Mouse (Mus musculus) ovary, adult 2 months (tissue): ENCODE measurements around the gene Olfr1272. TPM values are rescaled to one million over a fixed set of nuclear protein-coding genes. Genes with fewer than 3 reads are reported as not detected.

Source experiments
- polyA plus RNA-seq: library from polyadenylated mRNA; depleted of rRNA; stranded (reverse); fragments of >200 nt; gene quantifications from 2 replicates; pipeline ENCODE4 v1.2.3, GENCODE M21; 2012; rRNA removed

Olfr1272 gene
- not detected in 2 replicates for polyA plus RNA-seq

GRCm38 (mm10) chr2:90292741-90293140, at the start of gene Olfr1272:
Gene Olfr1272 (minus strand): TSS chr2:90292841.

GRCm38 (mm10) chr2:90321900-90322299, 29.3 kb upstream of the Olfr1272 start, which contains the start of gene Gm13769:
Gene Gm13769 (plus strand): TSS chr2:90322200.

GRCm38 (mm10) chr2:90270932-90271331, 21.7 kb downstream of the Olfr1272 start, which contains the start of gene Olfr1271:
Gene Olfr1271 (minus strand): TSS chr2:90271032.

GRCm38 (mm10) chr2:90257492-90257891, 35.1 kb downstream of the Olfr1272 start, which contains the start of gene Olfr142:
Gene Olfr142 (minus strand): TSS chr2:90257592.

Other genes starting within 250 kb of the Olfr1272 start
- gene Olfr140, start 229.2 kb downstream of the Olfr1272 start, polyA plus RNA-seq: not detected in 2 replicates
- gene Olfr1269, start 171.4 kb downstream of the Olfr1272 start, polyA plus RNA-seq: not detected in 2 replicates
- gene Olfr32, start 150.5 kb downstream of the Olfr1272 start, polyA plus RNA-seq: not detected in 2 replicates
- gene Olfr1270, start 139.8 kb downstream of the Olfr1272 start, polyA plus RNA-seq: not detected in 2 replicates
- not detected in 2 replicates for gene Olfr1506, start 68.3 kb downstream of the Olfr1272 start, polyA plus RNA-seq
- not detected in 2 replicates for gene Olfr142, start 35.2 kb downstream of the Olfr1272 start, polyA plus RNA-seq
- not detected in 2 replicates for gene Olfr1271, start 21.8 kb downstream of the Olfr1272 start, polyA plus RNA-seq
- gene Gm13769, start 29.4 kb upstream of the Olfr1272 start, polyA plus RNA-seq: not detected in 2 replicates
- gene Olfr1274-ps, start 105.8 kb upstream of the Olfr1272 start, polyA plus RNA-seq: not detected in 2 replicates